Mouse (Mus musculus) erythroblast, embryonic 14.5 days (primary cell): ENCODE results near the gene Foxn1.

Source experiments
- GATA1 ChIP-seq: IDR thresholded peaks from 2 replicates; pipeline ENCODE4 v1.6.1; 2012; ENCODE audit warnings: low read length, inconsistent platforms, mixed read lengths
- TAL1 ChIP-seq: IDR thresholded peaks from 3 replicates; pipeline ENCODE4 v1.6.1; 2012; ENCODE audit warnings: low read length, inconsistent platforms, mixed read lengths

DNA sequence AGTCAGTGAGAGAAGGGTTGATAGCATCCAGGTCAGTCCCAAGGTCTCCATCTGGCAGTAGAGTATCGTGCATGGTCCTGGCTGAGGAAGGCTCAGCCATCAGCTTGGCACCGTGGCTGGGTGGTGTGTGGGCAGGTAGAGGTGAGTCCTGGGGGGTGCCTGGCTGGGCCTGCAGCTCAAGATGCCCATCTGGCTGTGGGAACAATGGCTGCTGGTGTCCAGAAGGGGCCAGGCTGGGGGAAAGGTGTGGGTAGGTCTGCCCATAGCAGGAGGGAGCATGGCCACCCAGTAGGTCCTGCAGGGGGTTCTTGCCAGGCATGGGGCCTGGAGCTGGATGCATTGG is 25.6 kb downstream of the Foxn1 start:
- TF ChIP-seq TAL1 (no peak), GATA1 (no peak)
